ENCODE assay signal across 23 mouse cellular contexts in the genomic region with DNA sequence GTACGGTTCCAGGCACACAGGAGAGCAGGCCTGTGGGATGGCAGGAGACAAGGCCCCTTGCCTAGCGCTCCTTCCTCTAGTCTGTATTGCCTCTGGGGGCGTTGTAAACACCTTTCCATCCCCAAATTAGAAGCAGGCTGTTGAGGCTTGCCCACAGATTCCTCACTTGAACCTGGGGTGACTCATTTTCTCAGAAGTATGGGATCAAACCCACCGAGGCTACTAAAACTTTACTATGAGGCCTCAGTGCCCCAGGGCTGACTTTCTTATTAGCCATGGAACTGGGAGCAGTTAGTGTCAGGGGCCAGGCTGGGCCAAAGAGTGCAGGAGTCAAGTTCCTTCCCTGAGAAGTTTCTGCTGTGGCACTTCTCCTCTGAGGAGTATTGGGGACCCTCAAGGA. TPM values are rescaled to one million over a fixed set of nuclear protein-coding genes. Genes with fewer than 3 reads are reported as not detected.
"Had no signal": no experiment of that assay in that cellular context is flagged by ENCODE, and none has a peak within 500 bp of the region (broad histone marks: within the 10 kb centered on the region; RNA-seq: fewer than 3 reads in every experiment).

No protein-coding gene starts in this region.

- H3K9ac ChIP-seq: heart, embryonic 15.5 days; hindbrain, embryonic 13.5 days; hindbrain, embryonic 15.5 days; kidney, embryonic 15.5 days; limb, embryonic 12.5 days; liver, embryonic 13.5 days; liver, embryonic 15.5 days; liver, postnatal 0 days had no signal

- H3K4me3 ChIP-seq: gastrocnemius, adult 2 months; heart, adult 2 months; heart, embryonic 13.5 days; heart, embryonic 15.5 days; hindbrain, embryonic 13.5 days; hindbrain, embryonic 15.5 days; kidney, embryonic 15.5 days; layer of hippocampus, adult 2 months; left cerebral cortex, adult 2 months; limb, embryonic 12.5 days; liver, embryonic 13.5 days; liver, embryonic 15.5 days had no signal

- H3K4me1 ChIP-seq: hindbrain, embryonic 13.5 days; hindbrain, embryonic 15.5 days; liver, embryonic 13.5 days; liver, embryonic 15.5 days had no signal

- H3K4me2 ChIP-seq: heart, embryonic 11.5 days; heart, embryonic 13.5 days; heart, embryonic 15.5 days; hindbrain, embryonic 13.5 days; hindbrain, embryonic 15.5 days; kidney, embryonic 15.5 days; limb, embryonic 12.5 days; liver, embryonic 11.5 days; liver, embryonic 13.5 days; liver, embryonic 15.5 days had no signal

- DNase-seq: gastrocnemius, postnatal 36 days; heart, adult 11 months; kidney, adult 11 months; kidney, adult 9 months; kidney, postnatal 10 days; liver; liver, embryonic 13.5 days; liver, postnatal 0 days had no signal

- H3K36me3 ChIP-seq: heart, embryonic 13.5 days; heart, embryonic 15.5 days; hindbrain, embryonic 13.5 days; hindbrain, embryonic 15.5 days; kidney, embryonic 15.5 days; limb, embryonic 12.5 days; liver, embryonic 13.5 days; liver, embryonic 15.5 days had no signal

- H3K27me3 ChIP-seq: hindbrain, embryonic 13.5 days; hindbrain, embryonic 15.5 days; kidney, embryonic 15.5 days; liver, embryonic 13.5 days; liver, embryonic 15.5 days had no signal

- H3K9me3 ChIP-seq: heart, embryonic 13.5 days; heart, embryonic 15.5 days; hindbrain, embryonic 13.5 days; hindbrain, embryonic 15.5 days; kidney, embryonic 15.5 days; limb, embryonic 12.5 days; liver, embryonic 13.5 days; liver, embryonic 15.5 days had no signal

- H3K27ac ChIP-seq: gastrocnemius, adult 2 months; heart, adult 2 months; heart, embryonic 13.5 days; heart, embryonic 15.5 days; hindbrain, embryonic 13.5 days; hindbrain, embryonic 15.5 days; hindbrain, postnatal 0 days; kidney, embryonic 15.5 days; layer of hippocampus, adult 2 months; left cerebral cortex, adult 2 months; limb, embryonic 12.5 days; liver, embryonic 13.5 days; liver, embryonic 15.5 days had no signal

- ATAC-seq: hindbrain, postnatal 0 days; intestine, embryonic 16.5 days; liver, postnatal 0 days had no signal

RNA-seq across cellular contexts. Expression of a gene that starts 28.9 kb away (rescaled TPM):
- polyA plus RNA-seq: heart, embryonic 11.5 days; liver, embryonic 11.5 days; liver, embryonic 13.5 days; liver, embryonic 15.5 days; liver, postnatal 0 days had no signal
